Comparison of ENCODE assay signal across 22 mouse cellular contexts in genomic region chr11:22057538-22057937, GRCm38 (mm10). TPM values are rescaled to one million over a fixed set of nuclear protein-coding genes. Genes with fewer than 3 reads are reported as not detected.
DNase-seq lines count a peak whose midpoint lies in the region; ATAC-seq lines count a peak whose summit lies in the region.
"Had no signal": no experiment of that assay in that cellular context is flagged by ENCODE, and none has a peak within 500 bp of the region (broad histone marks: within the 10 kb centered on the region; RNA-seq: fewer than 3 reads in every experiment).

No protein-coding gene starts in this region.

- H3K4me2 ChIP-seq in forebrain, embryonic 15.5 days (replicated peaks): no peak overlapping the region
- H3K4me2 ChIP-seq in forebrain, embryonic 11.5 days (ENCODE audit: low read depth, low read length, severe bottlenecking): no peak overlapping the region
- no peak overlapping the region for H3K4me2 ChIP-seq in midbrain, embryonic 16.5 days (ENCODE audit: low read length)
- no peak overlapping the region for H3K4me2 ChIP-seq in midbrain, embryonic 13.5 days (replicated peaks)
- H3K4me2 ChIP-seq: embryonic facial prominence, embryonic 13.5 days; heart, embryonic 11.5 days; heart, embryonic 15.5 days; hindbrain, embryonic 15.5 days had no signal

- H3K9me3 ChIP-seq in forebrain, embryonic 15.5 days: no peaks in the 10 kb centered on the region
- H3K9me3 ChIP-seq in forebrain, embryonic 11.5 days (ENCODE audit: control insufficient read depth, low read length): no peaks in the 10 kb centered on the region
- H3K9me3 ChIP-seq in midbrain, embryonic 10.5 days (replicated peaks): no peaks in the 10 kb centered on the region
- no peaks in the 10 kb centered on the region for H3K9me3 ChIP-seq in midbrain, embryonic 16.5 days (replicated peaks; ENCODE audit: control insufficient read depth, low read length, poor library complexity, severe bottlenecking)
- H3K9me3 ChIP-seq in midbrain, embryonic 13.5 days: no peaks in the 10 kb centered on the region
- H3K9me3 ChIP-seq: embryonic facial prominence, embryonic 13.5 days; heart, embryonic 15.5 days; hindbrain, embryonic 15.5 days had no signal

- ATAC-seq in forebrain, embryonic 15.5 days (replicated peaks): peak; percentile 46; the same call in 1 of the 2 replicates
- no peak for ATAC-seq in forebrain, embryonic 11.5 days (replicated peaks; ENCODE audit: low FRiP score)
- ATAC-seq in midbrain, embryonic 16.5 days: no peak
- no peak for ATAC-seq in midbrain, embryonic 13.5 days
- ATAC-seq: activated CD4-positive, CD25-positive, alpha-beta regulatory T cell, adult 4 months; Patski had no signal

- DNase-seq in forebrain, embryonic 11.5 days (ENCODE audit: low spot score): no peak
- no peak for DNase-seq in midbrain, embryonic 10.5 days (ENCODE audit: low spot score)
- DNase-seq in kidney, postnatal 4 days: no peak
- DNase-seq: adrenal gland, postnatal 14 days; cerebellum, adult 18-20 months; cerebellum, adult 9-11 months; cerebellum, postnatal 36 days; gastrocnemius, postnatal 14 days; heart, adult 2 months; heart, postnatal 14 days had no signal

- H3K9ac ChIP-seq in forebrain, embryonic 15.5 days (replicated peaks): no peak overlapping the region
- no peak overlapping the region for H3K9ac ChIP-seq in forebrain, embryonic 11.5 days (ENCODE audit: low read length)
- H3K9ac ChIP-seq in midbrain, embryonic 16.5 days (ENCODE audit: low read depth, low read length): no peak overlapping the region
- H3K9ac ChIP-seq in midbrain, embryonic 13.5 days (replicated peaks): no peak overlapping the region
- H3K9ac ChIP-seq: embryonic facial prominence, embryonic 13.5 days; heart, embryonic 15.5 days; hindbrain, embryonic 15.5 days had no signal

- H3K27ac ChIP-seq in forebrain, embryonic 15.5 days (replicated peaks): no peak overlapping the region
- no peak overlapping the region for H3K27ac ChIP-seq in forebrain, embryonic 11.5 days (ENCODE audit: low read depth, low read length)
- H3K27ac ChIP-seq in midbrain, embryonic 10.5 days (replicated peaks): peak overlapping the region; percentile 76
- no peak overlapping the region for H3K27ac ChIP-seq in midbrain, embryonic 16.5 days (ENCODE audit: low read length)
- H3K27ac ChIP-seq in midbrain, embryonic 13.5 days: 0 out of 2 replicates have a peak overlapping the region, but pooled peaks have one; percentile 61
- H3K27ac ChIP-seq: embryonic facial prominence, embryonic 13.5 days; heart, adult 2 months; heart, embryonic 15.5 days; hindbrain, embryonic 15.5 days had no signal

- H3K4me1 ChIP-seq in forebrain, embryonic 15.5 days: peaks cover 6% of the 10 kb centered on the region; the same call in 1 of the 2 replicates
- peaks cover 2% of the 10 kb centered on the region; the same call in 1 of the 2 replicates for H3K4me1 ChIP-seq in forebrain, embryonic 11.5 days (replicated peaks; ENCODE audit: control insufficient read depth, insufficient read depth, low read length)
- peaks cover 58% of the 10 kb centered on the region for H3K4me1 ChIP-seq in midbrain, embryonic 10.5 days
- H3K4me1 ChIP-seq in midbrain, embryonic 16.5 days (ENCODE audit: control insufficient read depth, insufficient read depth, low read length): peaks cover 9% of the 10 kb centered on the region
- peaks cover 30% of the 10 kb centered on the region for H3K4me1 ChIP-seq in midbrain, embryonic 13.5 days (replicated peaks)
- H3K4me1 ChIP-seq: embryonic facial prominence, embryonic 13.5 days; heart, embryonic 15.5 days had no signal

- H3K4me3 ChIP-seq in forebrain, embryonic 15.5 days: no peak overlapping the region
- H3K4me3 ChIP-seq in forebrain, embryonic 11.5 days (ENCODE audit: low read depth, low read length): no peak overlapping the region
- H3K4me3 ChIP-seq in midbrain, embryonic 10.5 days: peak overlapping the region; percentile 20; the same call in 1 of the 2 replicates
- H3K4me3 ChIP-seq in midbrain, embryonic 16.5 days (ENCODE audit: low read depth, low read length): no peak overlapping the region
- no peak overlapping the region for H3K4me3 ChIP-seq in midbrain, embryonic 13.5 days (replicated peaks)
- H3K4me3 ChIP-seq: embryonic facial prominence, embryonic 13.5 days; heart, adult 2 months; heart, embryonic 15.5 days; hindbrain, embryonic 15.5 days had no signal

- no peaks in the 10 kb centered on the region for H3K27me3 ChIP-seq in forebrain, embryonic 15.5 days
- no peaks in the 10 kb centered on the region for H3K27me3 ChIP-seq in forebrain, embryonic 11.5 days (ENCODE audit: control insufficient read depth, insufficient read depth, low read length)
- no peaks in the 10 kb centered on the region for H3K27me3 ChIP-seq in midbrain, embryonic 10.5 days (ENCODE audit: low read depth, poor library complexity, severe bottlenecking)
- no peaks in the 10 kb centered on the region for H3K27me3 ChIP-seq in midbrain, embryonic 16.5 days (ENCODE audit: control insufficient read depth, insufficient read depth, low read depth, low read length)
- no peaks in the 10 kb centered on the region for H3K27me3 ChIP-seq in midbrain, embryonic 13.5 days
- H3K27me3 ChIP-seq: CH12.LX; embryonic facial prominence, embryonic 13.5 days; heart, embryonic 15.5 days; hindbrain, embryonic 15.5 days; Patski had no signal

- WGBS in forebrain, embryonic 15.5 days: 31% methylated on average over 5 of the region's 5 CpGs
- 60% methylated on average over 5 of the region's 5 CpGs for WGBS in forebrain, embryonic 11.5 days
- 67% methylated on average over 5 of the region's 5 CpGs for WGBS in midbrain, embryonic 10.5 days
- 40% methylated on average over 5 of the region's 5 CpGs for WGBS in midbrain, embryonic 16.5 days
- 33% methylated on average over 5 of the region's 5 CpGs for WGBS in midbrain, embryonic 13.5 days

- no peaks in the 10 kb centered on the region for H3K36me3 ChIP-seq in forebrain, embryonic 15.5 days
- H3K36me3 ChIP-seq in forebrain, embryonic 11.5 days (ENCODE audit: control insufficient read depth, insufficient read depth, low read length): no peaks in the 10 kb centered on the region
- 0 out of 2 replicates have a peak, but pooled peaks cover 2% of the 10 kb centered on the region for H3K36me3 ChIP-seq in midbrain, embryonic 10.5 days
- H3K36me3 ChIP-seq in midbrain, embryonic 16.5 days (ENCODE audit: control insufficient read depth, insufficient read depth, low read length): no peaks in the 10 kb centered on the region
- H3K36me3 ChIP-seq in midbrain, embryonic 13.5 days: no peaks in the 10 kb centered on the region

RNA-seq across cellular contexts. Expression of gene Otx1, which starts 54.8 kb away (rescaled TPM):
- 9.8 and 10.6 TPM in 2 replicates for polyA plus RNA-seq in forebrain, embryonic 15.5 days (2015; fragmentation: Nextera tagmentation; extraction: Ambion mirVana)
- polyA plus RNA-seq in forebrain, embryonic 11.5 days (2014; fragmentation: Nextera tagmentation; extraction: Ambion mirVana): 45.6 and 46.4 TPM in 2 replicates
- 44.5 and 54.8 TPM in 2 replicates for polyA plus RNA-seq in midbrain, embryonic 10.5 days (2016; fragmentation: Nextera tagmentation; extraction: Ambion mirVana)
- polyA plus RNA-seq in midbrain, embryonic 16.5 days (2015; fragmentation: Nextera tagmentation; extraction: Ambion mirVana): 9.8 and 11.0 TPM in 2 replicates
- polyA plus RNA-seq in midbrain, embryonic 13.5 days (2015; fragmentation: Nextera tagmentation; extraction: Ambion mirVana): 23.2 and 23.5 TPM in 2 replicates
- polyA plus RNA-seq: gonadal fat pad, adult 2 months; intestine, embryonic 14.5 days had no signal

Comparison
In these comparisons a context has a peak if more than half of its experiments do, and no peak if none do; other contexts are left out.
1. H3K27ac ChIP-seq: peak in midbrain, embryonic 10.5 days (single experiment) and midbrain, embryonic 13.5 days (single experiment); none in forebrain, embryonic 15.5 days (single experiment), forebrain, embryonic 11.5 days (single experiment) and midbrain, embryonic 16.5 days (single experiment).